Mouse (Mus musculus) midbrain, embryonic 11.5 days (tissue): Measurements from ENCODE around the gene Ttc9. TPM values are rescaled to one million over a fixed set of nuclear protein-coding genes. Genes with fewer than 3 reads are reported as not detected.
A peak's percentile ranks its signal among the peaks of the same experiment; 100 is the strongest.

Source experiments
- ATAC-seq: fragments of 200-750 bp; cut with Nextera tagmentation; 2 replicates; pipeline ENCODE4 v1.8.0; 2017; ENCODE audit warnings: moderate TSS enrichment, moderate library complexity; ENCODE audit not compliant: low FRiP score
- DNase-seq: peaks from one replicate; pipeline ENCODE4 v3.0.0; 2015; ENCODE audit warnings: low spot score; ENCODE audit errors: missing footprints
- H3K27ac ChIP-seq: fragments of 300-500 bp; sonication (generic); 2 replicates; pipeline ENCODE4 v1.5.1; 2014; ENCODE audit warnings: low read depth, low read length
- H3K27me3 ChIP-seq: fragments of 300-500 bp; sonication (generic); 2 replicates; pipeline ENCODE4 v1.6.1; 2014; ENCODE audit warnings: mild to moderate bottlenecking, low read length, moderate library complexity, mixed read lengths; ENCODE audit not compliant: control insufficient read depth, insufficient read depth
- H3K36me3 ChIP-seq: fragments of 300-500 bp; sonication (generic); 2 replicates; pipeline ENCODE4 v1.6.1; 2014; ENCODE audit warnings: mild to moderate bottlenecking, low read length, moderate library complexity, mixed read lengths; ENCODE audit not compliant: control insufficient read depth, insufficient read depth
- H3K4me1 ChIP-seq: fragments of 300-500 bp; sonication (generic); 2 replicates; pipeline ENCODE4 v1.6.1; 2014; ENCODE audit warnings: low read length; ENCODE audit not compliant: control insufficient read depth, insufficient read depth
- H3K4me2 ChIP-seq: fragments of 300-500 bp; sonication (generic); 2 replicates; pipeline ENCODE4 v1.6.1; 2014; ENCODE audit warnings: mild to moderate bottlenecking, moderate library complexity
- H3K4me3 ChIP-seq: fragments of 300-500 bp; sonication (generic); 2 replicates; pipeline ENCODE4 v1.5.1; 2014; ENCODE audit warnings: low read depth, low read length
- H3K9ac ChIP-seq: fragments of 300-500 bp; sonication (generic); 2 replicates; pipeline ENCODE4 v1.6.1; 2014; ENCODE audit warnings: low read length
- H3K9me3 ChIP-seq: fragments of 300-500 bp; sonication (generic); 2 replicates; pipeline ENCODE4 v1.6.1; 2016; ENCODE audit warnings: low read length; ENCODE audit not compliant: control insufficient read depth
- WGBS: fragments of 180-500 bp; shearing (Covaris S2); extraction: QIAGEN DNeasy Blood & Tissue Kit; methylation state at CpG from one replicate; pipeline ENCODE4 v1.1.7; 2014; 5-methylcytosine and 5-hydroxymethylcytosine counted together
- polyA plus RNA-seq: library from polyadenylated mRNA; unstranded; fragments of >200 nt; fragmentation: Nextera tagmentation; extraction: Ambion mirVana; gene quantifications from 2 replicates; pipeline ENCODE4 v1.2.1, GENCODE M21; 2014

The Ttc9 gene
- polyA plus RNA-seq, 1 experiment from 2014 or later: 2.0 TPM

- Histone ChIP-seq H3K4me1 (no peaks in the 10 kb centered on the region), H3K36me3 (no peaks in the 10 kb centered on the region), H3K4me2 (no peak overlapping the region), H3K4me3 (no peak overlapping the region), H3K9ac (no peak overlapping the region), H3K9me3 (no peaks in the 10 kb centered on the region), H3K27me3 (no peaks in the 10 kb centered on the region), H3K27ac (no peak overlapping the region)
- DNase-seq (no peak), ATAC-seq (no peak)
- WGBS: 70% methylated on average over 4 of the region's 4 CpGs
These were observed 7.7 kb upstream of the Ttc9 start for GRCm38 (mm10) chr12:81623377-81623776.

GRCm38 (mm10) chr12:81626226-81626861, 4.7 kb upstream of the Ttc9 start:
- H3K9me3 ChIP-seq: no peaks in the 10 kb centered on the region
- H3K4me3 ChIP-seq: no peak overlapping the region
- ATAC-seq (no peak), DNase-seq (no peak)
- no peaks in the 10 kb centered on the region for H3K36me3 ChIP-seq
- 84% methylated on average over 12 of the region's 12 CpGs for WGBS
- no peak overlapping the region for H3K27ac ChIP-seq
- H3K9ac ChIP-seq: no peak overlapping the region
- H3K4me2 ChIP-seq: no peak overlapping the region
- no peaks in the 10 kb centered on the region for H3K4me1 ChIP-seq
- no peaks in the 10 kb centered on the region for H3K27me3 ChIP-seq

- ATAC-seq (no peak), DNase-seq (no peak)
- Histone ChIP-seq H3K9me3 (no peaks in the 10 kb centered on the region), H3K36me3 (no peaks in the 10 kb centered on the region), H3K4me3 (no peak overlapping the region), H3K4me1 (peaks cover 4% of the 10 kb centered on the region; the same call in 1 of the 2 replicates), H3K27me3 (no peaks in the 10 kb centered on the region), H3K9ac (no peak overlapping the region), H3K4me2 (no peak overlapping the region), H3K27ac (no peak overlapping the region)
- WGBS: 85% methylated on average over 6 of the region's 6 CpGs
These were observed 3.6 kb upstream of the Ttc9 start for GRCm38 (mm10) chr12:81627426-81627825.

GRCm38 (mm10) chr12:81628091-81628490, 3.0 kb upstream of the Ttc9 start:
- Histone ChIP-seq H3K36me3 (no peaks in the 10 kb centered on the region), H3K9me3 (no peaks in the 10 kb centered on the region), H3K4me3 (no peak overlapping the region), H3K4me2 (no peak overlapping the region), H3K27me3 (no peaks in the 10 kb centered on the region), H3K27ac (no peak overlapping the region), H3K4me1 (peaks cover 9% of the 10 kb centered on the region; the same call in 1 of the 2 replicates), H3K9ac (no peak overlapping the region)
- 89% methylated on average over 4 of the region's 4 CpGs for WGBS
- DNase-seq (no peak), ATAC-seq (no peak)

GRCm38 (mm10) chr12:81630520-81630914, 532 bp upstream of the Ttc9 start:
- DNase-seq (no peak), ATAC-seq (peak; percentile 61)
- Histone ChIP-seq H3K4me3 (peak overlapping the region; percentile 49), H3K27me3 (no peaks in the 10 kb centered on the region), H3K4me1 (peaks cover 9% of the 10 kb centered on the region; the same call in 1 of the 2 replicates), H3K4me2 (peak overlapping the region; percentile 94), H3K27ac (no peak overlapping the region; the same call in 1 of the 2 replicates), H3K36me3 (no peaks in the 10 kb centered on the region), H3K9ac (peak overlapping the region; percentile 81), H3K9me3 (no peaks in the 10 kb centered on the region)
- 2% methylated on average over 16 of the region's 16 CpGs for WGBS

- Histone ChIP-seq H3K9me3 (no peaks in the 10 kb centered on the region), H3K4me2 (peak overlapping the region; percentile 94), H3K36me3 (no peaks in the 10 kb centered on the region), H3K9ac (peak overlapping the region; percentile 81), H3K27me3 (no peaks in the 10 kb centered on the region), H3K27ac (0 out of 2 replicates have a peak overlapping the region, but pooled peaks have one; percentile 37), H3K4me1 (peaks cover 9% of the 10 kb centered on the region; the same call in 1 of the 2 replicates), H3K4me3 (peak overlapping the region; percentile 49)
- ATAC-seq (peak; percentile 57), DNase-seq (peak; percentile 94)
- WGBS: 2% methylated on average over 31 of the region's 31 CpGs
These were observed 782 bp downstream of the Ttc9 start for GRCm38 (mm10) chr12:81631661-81632401.

GRCm38 (mm10) chr12:81633246-81633645, 2.2 kb downstream of the Ttc9 start:
- H3K27ac ChIP-seq: no peak overlapping the region
- DNase-seq (peak; percentile 79), ATAC-seq (no peak)
- H3K9me3 ChIP-seq: no peaks in the 10 kb centered on the region
- no peaks in the 10 kb centered on the region for H3K27me3 ChIP-seq
- H3K4me2 ChIP-seq: no peak overlapping the region
- H3K36me3 ChIP-seq: no peaks in the 10 kb centered on the region
- peaks cover 9% of the 10 kb centered on the region; the same call in 1 of the 2 replicates for H3K4me1 ChIP-seq
- no peak overlapping the region for H3K4me3 ChIP-seq
- no peak overlapping the region for H3K9ac ChIP-seq
- WGBS: 88% methylated on average over 2 of the region's 2 CpGs

GRCm38 (mm10) chr12:81640656-81641055, 9.6 kb downstream of the Ttc9 start:
- H3K27me3 ChIP-seq: no peaks in the 10 kb centered on the region
- WGBS: 64% methylated on average over 5 of the region's 5 CpGs
- H3K9ac ChIP-seq: no peak overlapping the region
- H3K4me3 ChIP-seq: no peak overlapping the region
- ATAC-seq: no peak
- peaks cover 5% of the 10 kb centered on the region; the same call in 1 of the 2 replicates for H3K4me1 ChIP-seq
- no peak for DNase-seq
- H3K36me3 ChIP-seq: no peaks in the 10 kb centered on the region
- no peaks in the 10 kb centered on the region for H3K9me3 ChIP-seq
- no peak overlapping the region for H3K27ac ChIP-seq
- H3K4me2 ChIP-seq: no peak overlapping the region
